Mouse (Mus musculus) midbrain, embryonic 14.5 days (tissue): ENCODE data around the gene Frmd5. TPM values are rescaled to one million over a fixed set of nuclear protein-coding genes. Genes with fewer than 3 reads are reported as not detected.
A peak's percentile ranks its signal among the peaks of the same experiment; 100 is the strongest.
"Not testable (repeated sequence)": the region's sequence is repeated elsewhere in the genome, so short reads cannot be mapped to it uniquely, and the experiment has no call there.

Experiments
- ATAC-seq: fragments of 200-750 bp; cut with Nextera tagmentation; 2 replicates; pipeline ENCODE4 v1.8.0; 2017; ENCODE audit warnings: moderate number of reproducible peaks, moderate library complexity; ENCODE audit not compliant: low FRiP score, low TSS enrichment
- DNase-seq: peaks from one replicate; pipeline ENCODE4 v3.0.0-alpha.2; 2015
- H3K27ac ChIP-seq: fragments of 300-500 bp; sonication (generic); replicated peaks from 2 replicates; pipeline ENCODE4 v1.5.1; 2014; ENCODE audit warnings: mild to moderate bottlenecking, low read depth, low read length, moderate library complexity
- H3K27me3 ChIP-seq: fragments of 300-500 bp; sonication (generic); 2 replicates; pipeline ENCODE4 v1.6.1; 2014; ENCODE audit warnings: low read length, control low read depth, mixed read lengths; ENCODE audit not compliant: control insufficient read depth, insufficient read depth
- H3K36me3 ChIP-seq: fragments of 300-500 bp; sonication (generic); 2 replicates; pipeline ENCODE4 v1.6.1; 2014; ENCODE audit warnings: low read length, control low read depth; ENCODE audit not compliant: control insufficient read depth, insufficient read depth
- H3K4me1 ChIP-seq: fragments of 300-500 bp; sonication (generic); 2 replicates; pipeline ENCODE4 v1.6.1; 2014; ENCODE audit warnings: mild to moderate bottlenecking, antibody characterized with exemption, low read length, control low read depth; ENCODE audit not compliant: control insufficient read depth, insufficient read depth
- H3K4me2 ChIP-seq: fragments of 300-500 bp; sonication (generic); 2 replicates; pipeline ENCODE4 v1.6.1; 2014; ENCODE audit warnings: mild to moderate bottlenecking, low read length, moderate library complexity
- H3K4me3 ChIP-seq: fragments of 300-500 bp; sonication (generic); replicated peaks from 2 replicates; pipeline ENCODE4 v1.5.1; 2014; ENCODE audit warnings: low read depth, low read length
- H3K9ac ChIP-seq: fragments of 300-500 bp; sonication (generic); replicated peaks from 2 replicates; pipeline ENCODE4 v1.6.1; 2014; ENCODE audit warnings: mild to moderate bottlenecking, low read length, moderate library complexity
- H3K9me3 ChIP-seq: fragments of 300-500 bp; sonication (generic); 2 replicates; pipeline ENCODE4 v1.6.1; 2016; ENCODE audit warnings: low read length, control low read depth, mixed read lengths; ENCODE audit not compliant: control insufficient read depth
- WGBS: fragments of 180-500 bp; shearing (Covaris S2); extraction: QIAGEN DNeasy Blood & Tissue Kit; methylation state at CpG from one replicate; pipeline ENCODE4 v1.1.7; 2014; 5-methylcytosine and 5-hydroxymethylcytosine counted together
- polyA plus RNA-seq: library from polyadenylated mRNA; unstranded; fragments of >200 nt; fragmentation: Nextera tagmentation; extraction: Ambion mirVana; gene quantifications from 2 replicates; pipeline ENCODE4 v1.2.1, GENCODE M21; 2014

The Frmd5 gene
- polyA plus RNA-seq, 1 experiment from 2014 or later, result 32.0 TPM

GRCm38 (mm10) chr2:121826189-121826588 lies 19.3 kb upstream of the Frmd5 start:
- 29% methylated on average over 2 of the region's 2 CpGs for WGBS
- no peaks in the 10 kb centered on the region for H3K27me3 ChIP-seq
- no peak overlapping the region for H3K4me2 ChIP-seq
- H3K4me3 ChIP-seq, result no peak overlapping the region
- no peaks in the 10 kb centered on the region for H3K9me3 ChIP-seq
- no peaks in the 10 kb centered on the region for H3K36me3 ChIP-seq
- no peaks in the 10 kb centered on the region for H3K4me1 ChIP-seq
- no peak for ATAC-seq
- H3K9ac ChIP-seq, result no peak overlapping the region
- no peak for DNase-seq
- no peak overlapping the region for H3K27ac ChIP-seq

- no peak for ATAC-seq
- Histone ChIP-seq H3K27ac (no peak overlapping the region), H3K9me3 (no peaks in the 10 kb centered on the region), H3K4me1 (no peaks in the 10 kb centered on the region), H3K4me3 (no peak overlapping the region), H3K9ac (no peak overlapping the region), H3K36me3 (no peaks in the 10 kb centered on the region), H3K4me2 (no peak overlapping the region), H3K27me3 (no peaks in the 10 kb centered on the region)
- 71% methylated on average over 5 of the region's 5 CpGs for WGBS
- no peak for DNase-seq
Measured at GRCm38 (mm10) chr2:121824653-121825052, 17.8 kb upstream of the Frmd5 start.

GRCm38 (mm10) chr2:121821787-121822186 lies 14.9 kb upstream of the Frmd5 start:
- Histone ChIP-seq H3K4me2 (no peak overlapping the region), H3K36me3 (no peaks in the 10 kb centered on the region), H3K27me3 (no peaks in the 10 kb centered on the region), H3K9me3 (no peaks in the 10 kb centered on the region), H3K27ac (no peak overlapping the region), H3K4me1 (no peaks in the 10 kb centered on the region), H3K9ac (no peak overlapping the region), H3K4me3 (no peak overlapping the region)
- DNase-seq, result no peak
- 91% methylated on average over 7 of the region's 7 CpGs for WGBS
- no peak for ATAC-seq

- H3K36me3 ChIP-seq, H3K4me2 ChIP-seq, H3K4me3 ChIP-seq, H3K9ac ChIP-seq, H3K27ac ChIP-seq, ATAC-seq, H3K9me3 ChIP-seq, DNase-seq, H3K4me1 ChIP-seq, H3K27me3 ChIP-seq: not testable (repeated sequence)
- 91% methylated on average over 6 of the region's 6 CpGs for WGBS
Measured at GRCm38 (mm10) chr2:121810876-121811275, 4.0 kb upstream of the Frmd5 start.

GRCm38 (mm10) chr2:121809126-121809525 lies 2.2 kb upstream of the Frmd5 start:
- Histone ChIP-seq H3K4me3 (no peak overlapping the region), H3K4me1 (0 out of 2 replicates have a peak, but pooled peaks cover 7% of the 10 kb centered on the region), H3K9ac (no peak overlapping the region), H3K36me3 (no peaks in the 10 kb centered on the region), H3K9me3 (no peaks in the 10 kb centered on the region), H3K27me3 (no peaks in the 10 kb centered on the region), H3K4me2 (no peak overlapping the region), H3K27ac (no peak overlapping the region)
- ATAC-seq (no peak), DNase-seq (no peak)
- 82% methylated on average over 3 of the region's 3 CpGs for WGBS

GRCm38 (mm10) chr2:121806171-121806943 lies 530 bp downstream of the Frmd5 start:
- Histone ChIP-seq H3K36me3 (no peaks in the 10 kb centered on the region), H3K4me3 (peak overlapping the region; percentile 72), H3K4me2 (peak overlapping the region; percentile 92), H3K27ac (peak overlapping the region; percentile 95), H3K27me3 (no peaks in the 10 kb centered on the region), H3K9ac (peak overlapping the region; percentile 81), H3K4me1 (peaks cover 13% of the 10 kb centered on the region; the same call in 1 of the 2 replicates), H3K9me3 (no peaks in the 10 kb centered on the region)
- DNase-seq, result peak; percentile 80
- peak; percentile 85 for ATAC-seq
- under 1% methylated on average over 71 of the region's 90 CpGs for WGBS

GRCm38 (mm10) chr2:121799051-121799450 lies 7.8 kb downstream of the Frmd5 start:
- H3K4me3 ChIP-seq, result no peak overlapping the region
- no peaks in the 10 kb centered on the region for H3K36me3 ChIP-seq
- no peak for ATAC-seq
- peaks cover 5% of the 10 kb centered on the region; the same call in 1 of the 2 replicates for H3K4me1 ChIP-seq
- no peak overlapping the region for H3K27ac ChIP-seq
- 80% methylated on average over 7 of the region's 7 CpGs for WGBS
- DNase-seq, result no peak
- no peak overlapping the region for H3K9ac ChIP-seq
- H3K9me3 ChIP-seq, result no peaks in the 10 kb centered on the region; the same call in 1 of the 2 replicates
- H3K4me2 ChIP-seq, result no peak overlapping the region
- H3K27me3 ChIP-seq, result no peaks in the 10 kb centered on the region

- DNase-seq (no peak), ATAC-seq (no peak)
- Histone ChIP-seq H3K4me1 (no peaks in the 10 kb centered on the region), H3K27me3 (no peaks in the 10 kb centered on the region), H3K9me3 (no peaks in the 10 kb centered on the region; the same call in 1 of the 2 replicates), H3K9ac (no peak overlapping the region), H3K4me3 (no peak overlapping the region), H3K4me2 (no peak overlapping the region), H3K36me3 (no peaks in the 10 kb centered on the region), H3K27ac (no peak overlapping the region)
- 94% methylated on average over 6 of the region's 6 CpGs for WGBS
Measured at GRCm38 (mm10) chr2:121795995-121796394, 10.9 kb downstream of the Frmd5 start.

GRCm38 (mm10) chr2:121789777-121790176 lies 17.1 kb downstream of the Frmd5 start:
- H3K9ac ChIP-seq, result no peak overlapping the region
- H3K9me3 ChIP-seq, result no peaks in the 10 kb centered on the region; the same call in 1 of the 2 replicates
- peaks cover 2% of the 10 kb centered on the region; the same call in 1 of the 2 replicates for H3K4me1 ChIP-seq
- no peak for ATAC-seq
- H3K4me2 ChIP-seq, result no peak overlapping the region
- no peaks in the 10 kb centered on the region for H3K36me3 ChIP-seq
- no peaks in the 10 kb centered on the region for H3K27me3 ChIP-seq
- no peak for DNase-seq
- H3K4me3 ChIP-seq, result no peak overlapping the region
- no peak overlapping the region for H3K27ac ChIP-seq
